Mouse (Mus musculus) intestine, postnatal 0 days (tissue): ENCODE data around the gene Defb25. TPM values are rescaled to one million over a fixed set of nuclear protein-coding genes. Genes with fewer than 3 reads are reported as not detected.

Experiments used
- ATAC-seq: fragments of 200-750 bp; cut with Nextera tagmentation; 2 replicates; pipeline ENCODE4 v1.8.0; 2017; ENCODE audit warnings: mild to moderate bottlenecking, moderate TSS enrichment, moderate library complexity
- H3K27ac ChIP-seq: fragments of 300-500 bp; sonication (generic); 2 replicates; pipeline ENCODE4 v1.5.1; 2014; ENCODE audit warnings: mild to moderate bottlenecking, low read depth, low read length, moderate library complexity
- H3K27me3 ChIP-seq: fragments of 300-500 bp; sonication (generic); replicated peaks from 2 replicates; pipeline ENCODE4 v1.6.1; 2014; ENCODE audit warnings: low read length, mixed read lengths; ENCODE audit not compliant: control insufficient read depth, insufficient read depth
- H3K36me3 ChIP-seq: fragments of 300-500 bp; sonication (generic); 2 replicates; pipeline ENCODE4 v1.6.1; 2014; ENCODE audit warnings: mild to moderate bottlenecking, moderate library complexity; ENCODE audit not compliant: control insufficient read depth, insufficient read depth
- H3K4me1 ChIP-seq: fragments of 300-500 bp; sonication (generic); replicated peaks from 2 replicates; pipeline ENCODE4 v1.6.1; 2014; ENCODE audit warnings: antibody characterized with exemption, low read length, mixed read lengths; ENCODE audit not compliant: control insufficient read depth, insufficient read depth
- H3K4me2 ChIP-seq: fragments of 300-500 bp; sonication (generic); replicated peaks from 2 replicates; pipeline ENCODE4 v1.6.1; 2014; ENCODE audit warnings: low read depth, mild to moderate bottlenecking, moderate library complexity
- H3K4me3 ChIP-seq: fragments of 300-500 bp; sonication (generic); 2 replicates; pipeline ENCODE4 v1.5.1; 2014; ENCODE audit warnings: low read depth, low read length
- H3K9ac ChIP-seq: fragments of 300-500 bp; sonication (generic); 2 replicates; pipeline ENCODE4 v1.6.1; 2014; ENCODE audit warnings: mild to moderate bottlenecking, low read depth, low read length
- H3K9me3 ChIP-seq: fragments of 300-500 bp; sonication (generic); 2 replicates; pipeline ENCODE4 v1.6.1; 2016; ENCODE audit warnings: mixed run types; ENCODE audit not compliant: control insufficient read depth
- CTCF ChIP-seq: sonication (generic); IDR thresholded peaks from 2 replicates; pipeline ENCODE4 v1.5.1; 2016; ENCODE audit warnings: low read depth, mild to moderate bottlenecking, control low read depth, antibody characterized with exemption, moderate library complexity
- WGBS: fragments of 180-500 bp; shearing (Covaris S2); extraction: QIAGEN DNeasy Blood & Tissue Kit; methylation state at CpG from one replicate; pipeline ENCODE4 v1.1.7; 2014; 5-methylcytosine and 5-hydroxymethylcytosine counted together
- polyA plus RNA-seq: library from polyadenylated mRNA; unstranded; fragments of >200 nt; fragmentation: Nextera tagmentation; extraction: Ambion mirVana; gene quantifications from 2 replicates; pipeline ENCODE4 v1.2.1, GENCODE M21; 2015

The Defb25 gene
- polyA plus RNA-seq, 1 experiment from 2014 or later: 0.72 TPM

DNA sequence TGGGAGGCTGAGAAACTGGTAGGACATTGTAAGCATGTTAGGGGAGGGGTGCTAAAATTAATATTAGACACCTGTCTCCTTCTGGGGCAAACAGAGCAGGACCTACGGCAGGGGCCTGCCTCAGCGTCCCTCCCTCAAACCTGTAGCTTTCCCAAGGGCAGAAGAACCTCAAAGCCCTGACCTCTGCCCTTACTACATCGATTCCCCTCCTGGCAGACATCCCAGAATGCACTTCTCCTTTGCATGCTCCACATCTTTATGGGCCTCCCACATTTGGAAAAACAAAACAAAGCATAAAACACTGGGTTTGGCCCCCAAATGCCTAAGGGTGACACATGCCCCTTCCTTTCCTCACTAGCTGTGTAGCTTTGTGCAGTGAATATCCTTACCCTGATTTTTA is 6.4 kb upstream of the Defb25 start:
- H3K27ac ChIP-seq: no peak overlapping the region
- H3K27me3 ChIP-seq: peaks cover 29% of the 10 kb centered on the region
- H3K4me2 ChIP-seq: no peak overlapping the region
- H3K9ac ChIP-seq: no peak overlapping the region
- no peak for TF ChIP-seq CTCF
- ATAC-seq: no peak
- H3K4me3 ChIP-seq: no peak overlapping the region
- no peaks in the 10 kb centered on the region for H3K36me3 ChIP-seq
- WGBS: 33% methylated on average over 3 of the region's 3 CpGs
- H3K4me1 ChIP-seq: no peaks in the 10 kb centered on the region
- no peaks in the 10 kb centered on the region for H3K9me3 ChIP-seq

DNA sequence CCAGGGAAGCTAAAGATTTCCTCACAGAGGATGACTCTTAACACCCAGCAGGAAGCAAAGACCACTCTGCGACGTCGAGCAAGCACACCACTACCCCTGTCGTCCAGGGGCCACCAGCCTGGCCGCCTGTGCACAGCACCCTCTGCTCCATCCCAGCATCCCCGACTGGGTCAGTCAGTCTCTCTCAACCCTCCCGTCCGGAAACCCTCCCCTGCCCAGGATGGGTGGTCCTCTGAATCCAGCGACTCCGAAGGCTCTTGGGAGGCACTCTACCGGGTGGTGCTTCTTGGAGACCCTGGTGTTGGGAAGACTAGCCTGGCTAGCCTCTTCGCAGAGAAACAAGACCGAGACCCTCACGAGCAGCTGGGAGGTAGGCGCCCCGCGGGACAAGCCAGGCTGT is 5.2 kb upstream of the Defb25 start:
- 58% methylated on average over 17 of the region's 17 CpGs for WGBS
- H3K36me3 ChIP-seq: no peaks in the 10 kb centered on the region
- peak overlapping the region; percentile 46 for H3K4me3 ChIP-seq
- no peak for ATAC-seq
- no peaks in the 10 kb centered on the region for H3K4me1 ChIP-seq
- H3K9me3 ChIP-seq: no peaks in the 10 kb centered on the region
- peak overlapping the region; percentile 64 for H3K4me2 ChIP-seq
- H3K27ac ChIP-seq: no peak overlapping the region
- no peak for TF ChIP-seq CTCF
- peaks cover 24% of the 10 kb centered on the region for H3K27me3 ChIP-seq
- no peak overlapping the region for H3K9ac ChIP-seq

DNA sequence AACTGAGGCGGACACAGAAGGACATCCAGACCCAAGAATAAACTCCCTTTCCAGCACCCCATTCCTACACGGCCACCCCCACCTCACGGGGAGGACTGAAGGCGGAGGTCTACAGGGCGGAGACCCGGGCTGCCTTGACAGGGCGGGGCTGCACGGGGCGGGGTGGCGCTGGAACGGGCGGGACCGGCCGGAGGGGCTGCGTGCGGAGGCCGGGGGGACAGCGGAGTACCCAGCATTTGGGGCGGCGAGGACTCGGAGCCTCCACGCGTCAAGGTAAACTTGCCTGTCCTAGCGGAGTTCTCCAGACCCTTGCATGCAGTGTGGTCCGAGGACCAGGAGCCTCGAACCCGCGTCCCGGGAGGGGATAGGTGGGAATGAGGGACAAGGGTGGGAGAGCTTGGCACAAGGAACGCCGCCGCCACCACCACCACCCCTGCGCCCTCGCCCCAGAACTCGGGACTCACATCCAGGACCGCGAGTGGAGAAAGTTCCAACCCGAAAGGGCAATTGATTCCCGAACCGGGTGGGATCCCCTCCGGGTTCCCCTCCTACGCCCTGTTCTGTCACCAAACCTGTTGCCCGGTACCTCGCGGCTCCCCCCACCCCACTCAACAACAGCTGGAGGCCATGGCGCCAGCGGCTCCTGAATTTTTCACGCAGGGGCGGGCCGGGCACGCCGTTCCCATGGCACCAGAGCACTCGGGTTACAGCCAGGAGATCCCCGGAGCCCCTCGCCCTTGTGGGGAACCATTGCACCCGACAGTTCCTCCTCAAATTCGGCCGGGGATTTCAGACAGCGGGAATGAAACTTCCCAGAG is 4.1 kb upstream of the Defb25 start, which contains the start of gene Rem1:
Gene Rem1, plus strand, starts transcription at position 178 of the 818 bp plus-strand sequence.
- H3K36me3 ChIP-seq: no peaks in the 10 kb centered on the region
- peak within 1 kb of the TSS; percentile 46 for H3K4me3 ChIP-seq
- 2% methylated on average over 54 of the region's 59 CpGs for WGBS
- peak; percentile 31; the same call in 1 of the 2 replicates for ATAC-seq
- H3K4me2 ChIP-seq: peak within 1 kb of the TSS; percentile 64
- peak within 1 kb of the TSS; percentile 17 for H3K9ac ChIP-seq
- peaks cover 24% of the 10 kb centered on the region for H3K27me3 ChIP-seq
- no peak for TF ChIP-seq CTCF
- H3K4me1 ChIP-seq: no peaks in the 10 kb centered on the region
- H3K9me3 ChIP-seq: no peaks in the 10 kb centered on the region
- H3K27ac ChIP-seq: no peak within 1 kb of the TSS

DNA sequence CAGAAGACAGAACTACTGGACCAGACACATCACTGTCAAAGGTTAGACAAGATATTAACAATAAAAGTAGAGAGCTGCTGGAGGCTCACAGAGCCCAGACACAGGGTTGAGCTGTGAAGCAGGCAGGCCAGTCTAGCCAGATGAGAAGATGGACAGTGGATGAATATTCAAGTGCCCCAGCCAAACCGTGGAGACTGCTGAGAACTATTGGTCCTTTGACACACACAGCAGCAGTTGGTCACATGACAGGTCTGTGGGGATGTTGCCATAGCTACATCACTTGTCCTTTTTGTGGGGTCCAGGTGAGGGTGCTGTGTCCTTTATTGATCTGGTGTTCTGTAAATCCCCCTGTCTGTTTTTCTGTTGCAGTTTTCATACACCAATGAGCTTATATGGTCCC is 2.4 kb upstream of the Defb25 start:
- H3K4me2 ChIP-seq: no peak overlapping the region
- H3K9ac ChIP-seq: no peak overlapping the region
- no peak overlapping the region for H3K4me3 ChIP-seq
- no peak for ATAC-seq
- no peak for TF ChIP-seq CTCF
- no peaks in the 10 kb centered on the region for H3K9me3 ChIP-seq
- H3K27ac ChIP-seq: no peak overlapping the region
- H3K36me3 ChIP-seq: no peaks in the 10 kb centered on the region
- WGBS: 19% methylated on average over 1 of the region's 1 CpGs
- no peaks in the 10 kb centered on the region for H3K4me1 ChIP-seq
- peaks cover 24% of the 10 kb centered on the region for H3K27me3 ChIP-seq

GRCm38 (mm10) chr2:152624566-152624965 is 1.7 kb upstream of the Defb25 start:
- Histone ChIP-seq H3K36me3 (no peaks in the 10 kb centered on the region), H3K9me3 (no peaks in the 10 kb centered on the region), H3K27me3 (peaks cover 24% of the 10 kb centered on the region), H3K4me3 (no peak overlapping the region), H3K27ac (no peak overlapping the region), H3K9ac (no peak overlapping the region), H3K4me1 (no peaks in the 10 kb centered on the region), H3K4me2 (no peak overlapping the region)
- WGBS: 82% methylated on average over 2 of the region's 2 CpGs
- ATAC-seq: no peak
- no peak for TF ChIP-seq CTCF

- no peaks in the 10 kb centered on the region for H3K9me3 ChIP-seq
- ATAC-seq: no peak
- no peak overlapping the region for H3K27ac ChIP-seq
- H3K9ac ChIP-seq: no peak overlapping the region
- 84% methylated on average over 13 of the region's 13 CpGs for WGBS
- H3K4me3 ChIP-seq: no peak overlapping the region
- no peak for TF ChIP-seq CTCF
- H3K27me3 ChIP-seq: peaks cover 15% of the 10 kb centered on the region; the same call in 1 of the 2 replicates
- no peaks in the 10 kb centered on the region for H3K36me3 ChIP-seq
- no peak overlapping the region for H3K4me2 ChIP-seq
- no peaks in the 10 kb centered on the region for H3K4me1 ChIP-seq
Measured at GRCm38 (mm10) chr2:152622151-152622550, 702 bp downstream of the Defb25 start.
